Mouse (Mus musculus) ES-E14 (cell line): ENCODE measurements at regions not wholly inside any gene's neighbourhood (a gene's known extent, or its start where the extent isn't known, plus 50 kb on each side); places are given as distances from the start of the nearest gene placed in this dataset.

Experiments used
- DNase-seq: peaks from one replicate; pipeline ENCODE4 v3.0.0-alpha.2; 2013; ENCODE audit warnings: low read depth, low spot score
- H3K27ac ChIP-seq: 2 replicates; pipeline ENCODE4 v1.5.1; 2012; ENCODE audit warnings: low read depth, mild to moderate bottlenecking, low read length, moderate library complexity, mixed read lengths; ENCODE audit not compliant: poor library complexity, insufficient read depth, severe bottlenecking
- H3K36me3 ChIP-seq: 2 replicates; pipeline ENCODE4 v1.6.1; 2012; ENCODE audit warnings: mild to moderate bottlenecking, low read length, moderate library complexity, mixed read lengths; ENCODE audit not compliant: control insufficient read depth, poor library complexity, insufficient read depth, severe bottlenecking
- H3K4me1 ChIP-seq, 2 experiments: fragments of 150-350 bp in 1 of 2; sonication (generic) in 1 of 2; 2 replicates each; pipeline ENCODE4 v1.6.1; 2012; ENCODE audit warnings: low read length in 2 of 2, mild to moderate bottlenecking in 1 of 2, mixed read lengths in 1 of 2; ENCODE audit not compliant: control insufficient read depth in 2 of 2, insufficient read depth in 2 of 2, poor library complexity in 1 of 2
- H3K4me3 ChIP-seq, 2 experiments: fragments of 150-350 bp in 1 of 2; sonication (generic) in 1 of 2; 2 replicates each; pipeline ENCODE4 v1.5.1; 2012; ENCODE audit warnings: low read length in 2 of 2, low read depth in 1 of 2, mild to moderate bottlenecking in 1 of 2, mixed read lengths in 1 of 2; ENCODE audit not compliant: insufficient read depth in 1 of 2, poor library complexity in 1 of 2, severe bottlenecking in 1 of 2
- H3K9ac ChIP-seq: 2 replicates; pipeline ENCODE4 v1.6.1; 2012; ENCODE audit warnings: low read depth, mild to moderate bottlenecking, low read length, mixed read lengths; ENCODE audit not compliant: poor library complexity, insufficient read depth, severe bottlenecking
- H3K9me3 ChIP-seq: fragments of 150-350 bp; sonication (generic); 2 replicates; pipeline ENCODE4 v1.6.1; 2012; ENCODE audit warnings: low read depth, mild to moderate bottlenecking, low read length; ENCODE audit not compliant: control insufficient read depth, insufficient read depth
- CHD2 ChIP-seq: IDR thresholded peaks from 2 replicates; pipeline ENCODE4 v1.6.1; 2014; ENCODE audit warnings: mild to moderate bottlenecking, low read depth, low read length, inconsistent platforms
- HCFC1 ChIP-seq: IDR thresholded peaks from 2 replicates; pipeline ENCODE4 v1.6.1; 2012; ENCODE audit warnings: low read length, inconsistent platforms, borderline replicate concordance; ENCODE audit not compliant: insufficient read depth
- MAFK ChIP-seq: IDR thresholded peaks from 2 replicates; pipeline ENCODE4 v1.6.1; 2014; ENCODE audit warnings: mild to moderate bottlenecking, low read depth, low read length, inconsistent platforms; ENCODE audit not compliant: insufficient read depth
- ZC3H11A ChIP-seq: IDR thresholded peaks from 2 replicates; pipeline ENCODE4 v1.6.1; 2012; ENCODE audit warnings: low read depth, mild to moderate bottlenecking, inconsistent platforms, low read length, borderline replicate concordance
- ZNF384 ChIP-seq: IDR thresholded peaks from 2 replicates; pipeline ENCODE4 v1.6.1; 2012; ENCODE audit warnings: low read depth, low read length, inconsistent platforms
- in situ Hi-C, 2 experiments: fragments of 600-800 bp; cut with MboI; formaldehyde crosslinking; loops; one replicate each; pipeline ENCODE4 v1.15.1; 2025; ENCODE audit warnings: low sequenced_read_pairs in 2 of 2, inconsistent platforms in 1 of 2; ENCODE audit not compliant: unreplicated experiment in 2 of 2

- no peak for DNase-seq
- Histone ChIP-seq H3K9ac (no peak overlapping the region), H3K4me1 (peaks cover 0 to 5% of the 10 kb centered on the region in 2 experiments; a peak in 2 of 4 replicates), H3K9me3 (no peaks in the 10 kb centered on the region), H3K36me3 (no peaks in the 10 kb centered on the region), H3K27ac (no peak overlapping the region), H3K4me3 (no peak overlapping the region)
- no peak for TF ChIP-seq HCFC1
- no peak for TF ChIP-seq MAFK
- no peak for TF ChIP-seq ZC3H11A
- no peak for TF ChIP-seq CHD2
- TF ChIP-seq ZNF384 = no peak
- in situ Hi-C loops = no loop called here
Observed at GRCm38 (mm10) chr10:96756355-96757084, 139.7 kb downstream of the Btg1 start.

DNA sequence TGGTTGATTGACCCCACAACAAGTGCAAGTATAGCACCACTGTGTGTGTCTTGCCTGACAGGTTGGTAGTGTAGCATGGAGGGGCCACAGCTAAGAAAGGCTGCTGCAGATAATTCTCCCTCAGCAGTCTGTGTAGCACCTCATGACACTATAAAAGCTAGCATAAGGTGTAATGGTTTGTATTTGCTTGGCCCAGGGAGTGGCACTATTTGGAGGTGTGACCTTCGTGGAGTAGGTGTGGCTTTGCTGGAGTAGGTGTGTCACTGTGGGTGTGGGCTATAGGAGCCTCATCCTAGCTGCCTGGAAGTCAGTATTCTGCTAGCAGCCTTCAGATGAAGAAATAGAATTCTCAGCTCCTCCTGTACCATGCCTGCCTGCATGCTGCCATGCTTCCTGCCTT is 140.5 kb downstream of the Btg1 start:
- Histone ChIP-seq H3K27ac (no peak overlapping the region), H3K4me1 (no peaks in the 10 kb centered on the region; a peak in 1 of 4 replicates), H3K4me3 (no peak overlapping the region), H3K36me3 (no peaks in the 10 kb centered on the region), H3K9me3 (no peaks in the 10 kb centered on the region), H3K9ac (no peak overlapping the region)
- TF ChIP-seq CHD2 (no peak), ZC3H11A (no peak), ZNF384 (no peak), HCFC1 (no peak), MAFK (no peak)
- DNase-seq = no peak
- in situ Hi-C loops = no loop called here

- H3K9ac ChIP-seq = no peak overlapping the region
- TF ChIP-seq HCFC1 (no peak), CHD2 (no peak), ZC3H11A (no peak), ZNF384 (no peak), MAFK (no peak)
- no peaks in the 10 kb centered on the region for H3K9me3 ChIP-seq
- no peak overlapping the region for H3K27ac ChIP-seq
- in situ Hi-C loops = no loop called here
- no peak for DNase-seq
- no peak overlapping the region for H3K4me3 ChIP-seq
- H3K36me3 ChIP-seq = no peaks in the 10 kb centered on the region
- H3K4me1 ChIP-seq = no peaks in the 10 kb centered on the region; a peak in 1 of 4 replicates
Observed at GRCm38 (mm10) chr10:96761601-96762000, 144.8 kb downstream of the Btg1 start.

DNA sequence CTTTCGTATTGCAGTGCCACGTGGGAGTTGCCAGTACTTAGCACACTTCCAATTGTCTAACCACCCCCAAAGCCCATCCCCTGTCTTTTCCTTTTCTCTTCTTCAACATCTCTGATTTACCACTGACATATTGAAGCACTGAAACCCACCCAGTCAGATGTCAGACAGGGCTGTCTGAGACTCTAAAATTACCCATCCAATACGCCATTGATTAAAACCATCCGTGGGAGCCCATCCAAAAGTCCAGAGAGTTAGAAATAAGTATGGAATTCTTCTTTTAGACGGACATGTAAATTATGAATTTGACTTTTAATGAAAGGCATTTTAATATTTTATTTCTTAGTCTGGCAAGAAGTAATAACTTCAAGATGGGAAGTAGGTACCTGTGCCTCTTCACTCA is 148.8 kb downstream of the Btg1 start:
- DNase-seq = no peak
- H3K4me1 ChIP-seq = no peaks in the 10 kb centered on the region
- H3K36me3 ChIP-seq = no peaks in the 10 kb centered on the region
- no peaks in the 10 kb centered on the region for H3K9me3 ChIP-seq
- no peak overlapping the region for H3K27ac ChIP-seq
- in situ Hi-C loops = no loop called here
- TF ChIP-seq ZC3H11A = no peak
- TF ChIP-seq ZNF384 = no peak
- no peak for TF ChIP-seq CHD2
- TF ChIP-seq HCFC1 = no peak
- no peak for TF ChIP-seq MAFK
- no peak overlapping the region for H3K9ac ChIP-seq
- H3K4me3 ChIP-seq = no peak overlapping the region

DNA sequence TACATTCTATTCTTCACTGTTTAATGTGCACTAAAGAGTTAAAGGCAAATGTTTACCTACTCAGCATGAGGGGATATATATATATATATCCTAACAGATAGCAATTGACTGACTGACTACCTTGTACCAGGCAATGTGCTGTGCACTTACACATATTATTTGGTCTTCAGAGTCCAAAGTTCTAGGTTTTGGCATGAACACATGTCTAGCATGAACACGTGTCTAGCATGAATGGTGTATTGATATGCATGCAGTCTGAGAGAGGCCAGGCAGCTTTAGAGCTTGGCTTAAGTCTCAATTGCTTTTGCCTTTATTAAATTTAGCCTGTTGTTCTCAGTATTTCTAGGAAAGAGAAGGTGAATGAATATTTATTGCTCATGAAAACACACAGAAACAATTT is 161.4 kb downstream of the Btg1 start:
- no peak overlapping the region for H3K4me3 ChIP-seq
- in situ Hi-C loops = no loop called here
- no peaks in the 10 kb centered on the region for H3K36me3 ChIP-seq
- no peak for DNase-seq
- no peaks in the 10 kb centered on the region for H3K9me3 ChIP-seq
- no peak overlapping the region for H3K27ac ChIP-seq
- TF ChIP-seq CHD2 (no peak), ZNF384 (no peak), MAFK (no peak), HCFC1 (no peak), ZC3H11A (no peak)
- no peak overlapping the region for H3K9ac ChIP-seq
- no peaks in the 10 kb centered on the region for H3K4me1 ChIP-seq
